In genomic region chr8:107435421-107435961, GRCm38 (mm10) we compare ENCODE assay signal across 8 mouse cellular contexts. TPM values are rescaled to one million over a fixed set of nuclear protein-coding genes. Genes with fewer than 3 reads are reported as not detected.
A peak's percentile ranks its signal among the peaks of the same experiment; 100 is the strongest.
DNase-seq lines count a peak whose midpoint lies in the region; ATAC-seq and TF ChIP-seq lines count a peak whose summit lies in the region.

No protein-coding gene starts in this region.

- no peak overlapping the region; the same call in 1 of the 2 replicates for H3K27ac ChIP-seq in left cerebral cortex, adult 2 months
- peak overlapping the region; percentile 93 for H3K27ac ChIP-seq in embryonic facial prominence, embryonic 10.5 days (replicated peaks)
- peak overlapping the region; percentile 86; the same call in 1 of the 2 replicates for H3K27ac ChIP-seq in limb, embryonic 11.5 days (replicated peaks; ENCODE audit: low read depth, low read length)
- peak overlapping the region; percentile 82; the same call in 1 of the 2 replicates for H3K27ac ChIP-seq in neural tube, embryonic 14.5 days (ENCODE audit: low read depth, low read length)

- peak; percentile 35; the same call in 1 of the 2 replicates for ATAC-seq in limb, embryonic 11.5 days (ENCODE audit: insufficient number of reproducible peaks, low FRiP score, low TSS enrichment, low read depth)
- ATAC-seq in neural tube, embryonic 14.5 days (ENCODE audit: low read depth) = no peak

- H3K9ac ChIP-seq in limb, embryonic 11.5 days (ENCODE audit: low read length) = peak overlapping the region; percentile 78
- peak overlapping the region; percentile 83; the same call in 1 of the 2 replicates for H3K9ac ChIP-seq in neural tube, embryonic 14.5 days (replicated peaks; ENCODE audit: low read depth, low read length)

- no peak for TF ChIP-seq CTCF in left cerebral cortex, adult 2 months (IDR thresholded peaks at IDR 0.05)

- DNase-seq in left cerebral cortex, adult 2 months (ENCODE audit: extremely low spot score in 1 of 2, low spot score in 2 of 2) = no peak
- no peak for DNase-seq in left cerebral cortex, postnatal 25 days (ENCODE audit: low spot score in 2 of 2)
- DNase-seq in embryonic facial prominence, embryonic 10.5 days (ENCODE audit: low spot score) = peak; percentile 17
- DNase-seq in limb, embryonic 11.5 days (ENCODE audit: low spot score) = no peak
- DNase-seq in adrenal gland, postnatal 4 days (ENCODE audit: low spot score in 2 of 2) = no peak
- no peak for DNase-seq in adrenal gland, postnatal 36 days
- no peak for DNase-seq in B cell, adult 2 months

- no peaks in the 10 kb centered on the region for H3K9me3 ChIP-seq in embryonic facial prominence, embryonic 10.5 days
- H3K9me3 ChIP-seq in limb, embryonic 11.5 days (ENCODE audit: control insufficient read depth, low read length) = no peaks in the 10 kb centered on the region
- no peaks in the 10 kb centered on the region for H3K9me3 ChIP-seq in neural tube, embryonic 14.5 days (ENCODE audit: control insufficient read depth, low read length)

- intact Hi-C loops in left cerebral cortex, adult 2 months (cut with DNase I) = no loop called here
- intact Hi-C loops in left cerebral cortex, postnatal 25 days (cut with DNase I) = no loop called here

- H3K4me1 ChIP-seq in embryonic facial prominence, embryonic 10.5 days = peaks cover 20% of the 10 kb centered on the region
- no peaks in the 10 kb centered on the region for H3K4me1 ChIP-seq in limb, embryonic 11.5 days (ENCODE audit: control insufficient read depth, insufficient read depth, low read length)
- peaks cover 16% of the 10 kb centered on the region for H3K4me1 ChIP-seq in neural tube, embryonic 14.5 days (ENCODE audit: control insufficient read depth, insufficient read depth, low read length)

- H3K4me2 ChIP-seq in limb, embryonic 11.5 days (ENCODE audit: low read depth, severe bottlenecking) = peak overlapping the region; percentile 76
- H3K4me2 ChIP-seq in neural tube, embryonic 14.5 days (ENCODE audit: low read depth, low read length) = peak overlapping the region; percentile 75

- H3K4me3 ChIP-seq in left cerebral cortex, adult 2 months = peak overlapping the region; percentile 94
- H3K4me3 ChIP-seq in embryonic facial prominence, embryonic 10.5 days = peak overlapping the region; percentile 89
- H3K4me3 ChIP-seq in limb, embryonic 11.5 days (ENCODE audit: low read depth, low read length) = peak overlapping the region; percentile 70
- peak overlapping the region; percentile 73 for H3K4me3 ChIP-seq in neural tube, embryonic 14.5 days (ENCODE audit: low read depth, low read length)

- 32% methylated on average over 11 of the region's 11 CpGs for WGBS in embryonic facial prominence, embryonic 10.5 days
- 34% methylated on average over 11 of the region's 11 CpGs for WGBS in limb, embryonic 11.5 days
- WGBS in neural tube, embryonic 14.5 days = 35% methylated on average over 11 of the region's 11 CpGs

- H3K36me3 ChIP-seq in embryonic facial prominence, embryonic 10.5 days (replicated peaks) = no peaks in the 10 kb centered on the region
- H3K36me3 ChIP-seq in limb, embryonic 11.5 days (ENCODE audit: control insufficient read depth, insufficient read depth, low read length) = no peaks in the 10 kb centered on the region
- H3K36me3 ChIP-seq in neural tube, embryonic 14.5 days (ENCODE audit: control insufficient read depth, insufficient read depth, low read length) = no peaks in the 10 kb centered on the region

- no peaks in the 10 kb centered on the region for H3K27me3 ChIP-seq in embryonic facial prominence, embryonic 10.5 days (replicated peaks; ENCODE audit: low read depth, poor library complexity, severe bottlenecking)
- H3K27me3 ChIP-seq in limb, embryonic 11.5 days (ENCODE audit: control insufficient read depth, insufficient read depth, low read length) = no peaks in the 10 kb centered on the region
- H3K27me3 ChIP-seq in neural tube, embryonic 14.5 days (ENCODE audit: control insufficient read depth, insufficient read depth, low read length) = no peaks in the 10 kb centered on the region; the same call in 1 of the 2 replicates

RNA-seq across cellular contexts. Expression of gene Wwp2, which starts 0.7 kb away (rescaled TPM):
- total RNA-seq in left cerebral cortex, adult 2 months (2021) = 10 to 100 TPM; 34.4 to 39.3 TPM
- 10 to 100 TPM; 32.7 to 42.0 TPM for total RNA-seq in left cerebral cortex, postnatal 25 days (2021)
- 62.2 and 67.5 TPM in 2 replicates for polyA plus RNA-seq in embryonic facial prominence, embryonic 10.5 days (2016; fragmentation: Nextera tagmentation; extraction: Ambion mirVana)
- 165 and 176 TPM in 2 replicates for polyA plus RNA-seq in limb, embryonic 11.5 days (2014; fragmentation: Nextera tagmentation; extraction: Ambion mirVana)
- polyA plus RNA-seq in neural tube, embryonic 14.5 days (2014; fragmentation: Nextera tagmentation; extraction: Ambion mirVana) = 38.3 and 43.6 TPM in 2 replicates
- total RNA-seq in adrenal gland, postnatal 4 days (2021) = 10 to 100 TPM; 53.9 to 57.8 TPM
- 10 to 100 TPM; 32.3 to 43.3 TPM for total RNA-seq in adrenal gland, postnatal 36 days (2021)

RNA-seq across cellular contexts. Expression of gene Nob1, which starts 10.6 kb away (rescaled TPM):
- 10 to 100 TPM; 39.4 to 40.6 TPM for total RNA-seq in left cerebral cortex, adult 2 months (2021)
- 10 to 100 TPM; 34.2 to 36.8 TPM for total RNA-seq in left cerebral cortex, postnatal 25 days (2021)
- polyA plus RNA-seq in embryonic facial prominence, embryonic 10.5 days (2016; fragmentation: Nextera tagmentation; extraction: Ambion mirVana) = 104 and 106 TPM in 2 replicates
- 94.9 and 103 TPM in 2 replicates for polyA plus RNA-seq in limb, embryonic 11.5 days (2014; fragmentation: Nextera tagmentation; extraction: Ambion mirVana)
- polyA plus RNA-seq in neural tube, embryonic 14.5 days (2014; fragmentation: Nextera tagmentation; extraction: Ambion mirVana) = 60.8 and 62.6 TPM in 2 replicates
- 10 to 100 TPM; 37.5 to 42.4 TPM for total RNA-seq in adrenal gland, postnatal 4 days (2021)
- 10 to 100 TPM; 28.5 to 35.5 TPM for total RNA-seq in adrenal gland, postnatal 36 days (2021)

RNA-seq across cellular contexts. Expression of gene Nqo1, which starts 32.5 kb away (rescaled TPM):
- total RNA-seq in left cerebral cortex, adult 2 months (2021) = 1 to 10 TPM; 3.7 to 4.2 TPM
- 1 to 10 TPM; 4.1 to 4.3 TPM for total RNA-seq in left cerebral cortex, postnatal 25 days (2021)
- 6.7 and 7.8 TPM in 2 replicates for polyA plus RNA-seq in embryonic facial prominence, embryonic 10.5 days (2016; fragmentation: Nextera tagmentation; extraction: Ambion mirVana)
- polyA plus RNA-seq in limb, embryonic 11.5 days (2014; fragmentation: Nextera tagmentation; extraction: Ambion mirVana) = 19.5 and 21.5 TPM in 2 replicates
- 5.4 and 7.9 TPM in 2 replicates for polyA plus RNA-seq in neural tube, embryonic 14.5 days (2014; fragmentation: Nextera tagmentation; extraction: Ambion mirVana)
- total RNA-seq in adrenal gland, postnatal 4 days (2021) = 10 to 100 TPM in 1 of 2 experiments, 1 to 10 TPM in 1; 9.7 to 10.5 TPM
- total RNA-seq in adrenal gland, postnatal 36 days (2021) = 1 to 10 TPM; 4.5 to 6.1 TPM
